Mouse (Mus musculus) adrenal gland, adult (tissue): ENCODE results near the gene Bhmt2.

Experiments used
- DNase-seq, 2 experiments: peaks; one replicate each; pipeline ENCODE4 v3.0.0; 2022 to 2023; ENCODE audit warnings: low spot score in 1 of 2; ENCODE audit not compliant: inconsistent age in 2 of 2

The Bhmt2 gene

DNA sequence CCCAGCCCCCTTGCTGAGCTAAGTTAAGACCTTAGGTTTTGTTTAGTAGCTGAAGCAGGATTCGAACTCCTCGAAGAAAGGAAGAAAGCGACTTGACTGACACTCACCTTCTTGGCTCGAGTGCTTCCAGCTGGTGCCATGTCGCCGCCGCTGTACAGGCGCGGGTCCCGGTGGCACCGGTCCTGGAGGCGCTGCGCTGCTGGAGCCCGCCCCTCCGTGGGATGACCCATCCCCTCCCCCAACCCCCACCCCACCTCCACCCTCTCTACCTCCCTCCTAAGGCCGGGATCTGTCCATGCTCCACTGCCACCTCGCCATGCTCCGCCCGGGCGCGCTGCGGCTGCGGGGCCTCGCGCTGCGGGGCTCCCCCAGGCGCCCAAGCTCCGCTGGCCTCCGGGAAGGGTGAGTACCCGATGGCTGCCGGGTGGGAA, at the start of gene Bhmt2, which contains the start of gene Dmgdh:
TSS of gene Bhmt2 (minus strand) at position 172 of the 431 bp plus-strand sequence.
TSS of gene Dmgdh (plus strand) at position 303 of the 431 bp plus-strand sequence.
- no peak for DNase-seq

DNA sequence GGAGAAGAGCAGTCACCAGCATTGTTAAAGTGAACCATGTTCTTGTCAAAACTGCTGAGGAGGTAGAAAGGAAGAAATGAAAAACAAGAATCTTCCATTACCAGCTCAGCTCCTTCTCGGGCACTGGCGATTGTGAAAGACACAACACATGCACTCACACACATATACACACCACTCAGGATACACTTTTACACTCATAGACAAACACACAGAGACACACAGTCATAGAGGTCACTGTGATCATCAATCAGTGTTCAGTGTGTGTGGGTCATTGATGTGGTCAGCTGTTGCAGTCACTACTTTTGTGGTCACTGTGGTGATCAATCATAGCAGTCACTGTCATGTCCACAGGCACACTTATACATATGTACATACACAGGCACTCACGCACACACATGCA, 49.4 kb upstream of the Bhmt2 start:
- no peak for DNase-seq

DNA sequence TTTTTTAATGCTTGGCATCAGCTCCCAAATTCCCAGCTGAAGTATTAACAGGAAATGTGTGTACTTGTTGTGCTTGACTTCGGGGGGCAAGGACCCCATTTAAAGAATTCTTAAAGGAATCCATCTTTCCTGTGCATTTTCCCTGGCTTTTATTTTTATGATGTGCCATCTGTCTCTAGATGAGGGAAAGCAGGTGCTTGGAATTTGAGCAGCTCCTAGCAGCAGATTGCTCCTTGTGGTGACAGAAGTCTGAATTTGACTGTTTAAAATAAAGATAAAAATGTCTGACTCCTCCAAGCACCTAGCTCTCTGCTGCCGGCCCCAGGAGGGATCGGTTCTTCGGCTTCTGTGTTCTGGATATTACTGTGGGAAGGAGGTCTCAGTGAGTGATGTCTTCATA, 47.8 kb upstream of the Bhmt2 start:
- no peak for DNase-seq

DNA sequence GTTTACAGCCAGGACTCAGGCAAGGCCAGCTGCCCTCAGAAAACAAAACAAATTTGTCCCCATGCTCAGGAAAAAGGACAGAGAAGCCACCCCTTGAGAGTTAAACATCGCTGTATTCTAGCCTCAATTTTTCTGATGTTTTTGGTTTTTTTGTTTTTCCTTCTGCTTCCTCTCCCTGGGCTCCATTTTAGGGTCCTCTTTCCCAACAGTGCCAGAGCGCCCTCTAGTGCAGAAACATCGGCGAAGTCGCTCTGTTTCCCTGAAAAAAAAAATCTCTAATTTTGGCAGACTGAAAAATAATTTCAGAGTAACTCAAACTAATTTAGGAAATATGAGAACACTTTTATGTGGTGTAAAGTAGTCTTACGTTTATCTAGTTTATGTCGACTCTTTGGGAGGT, 44.8 kb upstream of the Bhmt2 start:
- DNase-seq: peak; percentile 41 to 84

DNA sequence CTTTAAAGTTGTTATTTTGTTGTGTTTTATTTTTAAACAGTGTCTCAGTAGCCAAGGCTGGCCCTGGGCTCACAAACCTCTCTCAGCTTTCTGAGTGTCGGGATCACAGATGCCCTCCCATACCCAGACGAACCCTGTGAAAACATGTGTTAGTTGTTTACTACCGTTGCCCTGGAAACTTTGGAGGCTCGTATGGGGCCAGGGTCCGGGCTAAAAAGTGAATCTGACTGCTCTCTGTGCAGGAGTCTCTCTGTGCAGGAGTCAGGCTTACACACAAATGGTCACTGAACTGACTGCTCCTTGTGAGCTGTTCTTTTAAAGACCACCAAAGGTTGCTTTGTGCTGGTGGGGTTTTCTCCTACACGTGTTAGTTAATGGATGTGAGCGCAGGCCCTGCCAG, 43.0 kb upstream of the Bhmt2 start:
- DNase-seq: no peak

DNA sequence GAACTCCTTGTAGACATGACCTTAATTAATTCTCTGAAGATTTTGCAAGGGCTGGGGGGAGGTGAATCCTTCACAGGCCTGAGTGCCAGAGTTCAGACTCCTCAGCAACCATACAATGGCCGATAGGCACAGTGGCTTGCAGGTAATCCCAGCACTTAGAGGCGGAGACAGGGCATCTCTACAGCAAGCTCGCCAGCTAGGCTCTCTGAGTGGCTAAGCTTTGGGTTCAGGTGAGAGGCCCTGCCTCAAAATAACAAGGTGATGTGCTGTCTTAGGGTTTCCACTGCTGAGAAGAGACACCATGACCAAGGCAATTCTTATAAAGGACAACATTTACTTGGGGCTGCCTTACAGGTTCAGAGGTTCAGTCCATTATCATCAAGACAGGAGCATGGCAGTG, 39.7 kb upstream of the Bhmt2 start:
- no peak for DNase-seq

DNA sequence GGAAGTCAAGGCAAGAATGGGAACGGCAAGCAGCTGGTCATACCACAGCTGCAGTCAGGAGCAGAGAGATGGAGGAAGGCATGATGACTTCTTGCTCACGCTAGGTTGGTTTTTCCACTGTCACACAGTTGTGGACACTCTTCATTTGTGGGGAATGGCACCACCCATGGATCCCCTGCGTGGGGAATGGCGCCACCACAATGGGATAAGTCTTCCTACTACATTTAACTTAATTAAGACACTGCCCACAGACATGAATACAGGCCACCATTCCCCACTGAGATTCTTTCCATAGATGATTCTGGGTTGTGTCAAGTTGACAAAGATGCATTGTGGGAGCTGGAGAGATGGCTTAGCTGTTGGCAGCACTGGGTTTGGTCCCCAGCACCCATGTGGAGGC, 38.3 kb upstream of the Bhmt2 start:
- no peak for DNase-seq

DNA sequence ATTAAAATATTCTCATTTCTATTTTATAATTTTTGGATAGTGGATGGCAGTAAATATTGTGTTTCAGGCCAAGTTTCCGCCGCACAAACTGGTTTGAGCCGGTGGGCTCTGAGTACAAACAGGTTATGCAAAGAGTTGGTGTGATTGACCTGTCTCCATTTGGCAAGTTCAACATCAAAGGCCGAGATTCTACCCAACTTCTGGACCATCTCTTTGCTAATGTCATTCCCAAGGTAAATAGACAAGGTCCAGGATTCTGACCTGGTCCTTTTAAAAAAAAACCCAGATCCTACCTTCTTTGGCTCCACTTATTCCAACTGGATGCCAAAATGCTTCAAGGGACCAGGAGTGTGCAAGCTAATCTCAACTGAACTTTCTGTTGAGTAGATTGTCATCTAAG, 37.1 kb upstream of the Bhmt2 start:
- DNase-seq: no peak

DNA sequence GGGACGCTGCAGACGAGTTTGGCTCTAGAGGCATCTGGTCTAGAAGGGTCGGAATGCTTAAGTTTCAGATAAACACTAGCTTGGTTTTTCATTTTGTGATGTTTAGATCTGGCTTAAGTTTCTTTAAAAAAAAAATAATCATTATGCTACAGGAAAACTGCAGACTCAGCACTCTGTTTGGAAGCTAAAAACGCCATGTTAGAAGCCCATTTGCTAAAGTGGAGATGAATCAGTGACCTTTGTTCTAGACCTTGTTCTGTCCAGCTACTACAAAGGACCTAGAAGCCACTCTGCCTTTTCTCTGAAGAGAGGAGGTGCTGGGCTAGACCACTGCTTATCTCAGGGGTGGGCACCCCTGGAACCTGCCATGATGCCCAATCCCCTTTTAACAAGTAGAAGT, 36.2 kb upstream of the Bhmt2 start:
- DNase-seq: no peak

DNA sequence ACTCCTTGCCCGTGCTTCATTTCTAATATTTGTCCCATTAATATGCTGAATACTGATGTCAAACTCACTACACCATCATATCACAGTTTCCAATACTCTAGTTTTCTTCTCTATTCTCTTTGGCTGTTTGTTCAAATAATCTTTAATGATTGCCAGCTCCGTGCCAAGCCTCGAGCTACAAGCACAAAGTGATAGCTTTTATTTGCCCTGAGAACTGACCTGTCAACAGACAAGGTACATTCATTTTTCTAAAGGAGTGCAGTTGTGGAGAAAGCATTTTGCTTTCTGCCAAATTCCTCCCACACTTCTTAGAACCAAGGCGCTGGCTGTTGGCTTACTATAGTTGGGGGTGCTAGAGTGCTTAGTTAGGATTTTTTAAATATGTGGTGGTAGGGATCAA, 33.2 kb upstream of the Bhmt2 start:
- no peak for DNase-seq

DNA sequence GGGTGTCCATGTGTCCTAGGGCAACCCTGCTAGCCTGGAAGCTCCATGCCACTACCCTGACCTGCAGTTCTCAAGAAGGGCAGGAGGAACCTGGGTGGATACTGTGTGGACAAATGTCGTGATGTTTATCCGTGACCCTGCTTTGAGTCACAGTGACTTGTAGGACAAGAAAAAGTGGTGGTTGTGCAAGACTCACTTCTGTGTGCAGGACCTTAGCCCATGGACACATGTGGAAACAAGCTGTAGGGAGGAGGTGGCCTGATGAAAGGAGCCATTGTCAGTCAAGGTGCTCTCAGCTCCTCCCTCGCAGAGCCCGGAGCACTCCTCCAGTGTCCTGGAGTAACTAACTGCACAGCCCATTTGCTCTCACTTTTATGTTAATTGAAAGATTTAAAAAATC, 31.6 kb upstream of the Bhmt2 start:
- peak in 1 of 2 experiments; percentile 24 for DNase-seq

DNA sequence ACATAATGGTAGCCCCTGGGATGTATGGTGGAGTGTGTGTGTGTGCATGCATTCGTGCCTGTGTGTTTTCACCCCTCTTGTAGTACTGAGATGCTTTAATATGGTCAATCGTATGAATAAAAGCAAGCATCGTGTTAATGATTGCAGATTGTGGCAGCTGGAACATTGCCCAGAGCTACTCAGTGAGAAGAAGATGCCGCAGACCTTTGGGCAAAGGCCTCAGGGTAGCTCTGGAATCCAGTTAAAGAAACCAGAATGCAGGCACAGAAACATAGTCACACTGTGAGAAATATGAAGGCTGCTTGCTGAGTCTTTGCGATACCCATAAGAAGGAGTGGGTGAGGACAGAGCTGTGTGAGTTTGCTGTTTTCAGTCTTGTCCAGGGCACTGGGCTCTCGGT, 24.8 kb upstream of the Bhmt2 start:
- no peak for DNase-seq

DNA sequence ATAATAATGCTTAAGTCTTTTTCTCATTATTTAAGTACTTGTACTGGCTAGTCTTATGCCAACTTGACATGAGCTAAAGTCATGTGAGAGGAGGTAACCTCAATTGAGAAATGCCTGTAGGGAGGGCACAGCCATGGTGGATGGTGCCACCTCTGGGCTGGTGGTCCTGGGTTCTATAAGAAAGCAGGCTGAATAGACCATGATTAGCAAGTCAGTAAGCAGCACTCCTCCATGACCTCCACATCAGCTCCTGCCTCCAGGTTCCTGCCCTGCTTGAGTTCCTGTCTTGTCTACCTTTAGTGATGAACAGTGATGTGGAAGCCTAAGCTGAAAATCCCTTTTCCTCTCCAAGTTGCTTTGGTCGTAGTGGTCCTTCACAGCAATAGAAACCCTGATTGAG, 16.7 kb upstream of the Bhmt2 start:
- no peak for DNase-seq

DNA sequence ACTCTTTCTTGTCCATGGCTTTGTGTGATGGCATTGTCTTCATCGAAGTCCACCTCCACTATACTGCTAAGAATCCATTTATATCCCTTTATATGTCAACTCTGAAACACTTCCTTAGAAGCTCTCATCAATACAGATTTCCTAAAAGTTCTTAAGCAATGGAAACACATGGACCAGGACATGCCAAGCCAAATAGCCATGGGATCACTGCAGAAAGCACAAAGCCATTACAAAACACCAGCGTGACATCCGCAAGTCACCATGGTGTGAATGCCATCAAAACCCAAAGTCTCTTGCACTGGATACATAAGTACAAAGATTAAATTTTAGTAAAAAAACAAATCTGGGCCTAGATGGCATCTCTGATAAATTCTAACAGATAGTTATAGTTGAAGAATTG, 15.5 kb upstream of the Bhmt2 start:
- DNase-seq: no peak

DNA sequence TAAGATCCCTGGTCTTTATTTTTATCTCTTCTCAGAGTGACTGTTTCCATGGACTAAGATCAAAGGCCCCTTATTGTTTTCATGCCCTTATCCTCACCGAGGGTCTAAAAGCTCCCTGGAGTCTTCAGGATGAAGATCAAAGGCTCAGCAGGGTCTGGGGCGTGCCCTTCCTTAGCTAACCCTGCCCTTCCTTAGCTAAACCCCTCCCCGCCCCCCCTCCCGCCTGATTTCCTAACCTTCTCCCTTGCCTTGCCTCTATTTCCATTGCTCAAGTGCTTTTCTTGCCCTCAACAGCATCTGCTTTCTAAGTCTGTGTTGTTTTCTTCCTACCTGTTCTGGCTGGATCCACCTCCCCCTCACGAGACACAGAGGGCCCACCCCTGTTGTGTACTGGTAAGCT, 13.2 kb upstream of the Bhmt2 start:
- DNase-seq: no peak

DNA sequence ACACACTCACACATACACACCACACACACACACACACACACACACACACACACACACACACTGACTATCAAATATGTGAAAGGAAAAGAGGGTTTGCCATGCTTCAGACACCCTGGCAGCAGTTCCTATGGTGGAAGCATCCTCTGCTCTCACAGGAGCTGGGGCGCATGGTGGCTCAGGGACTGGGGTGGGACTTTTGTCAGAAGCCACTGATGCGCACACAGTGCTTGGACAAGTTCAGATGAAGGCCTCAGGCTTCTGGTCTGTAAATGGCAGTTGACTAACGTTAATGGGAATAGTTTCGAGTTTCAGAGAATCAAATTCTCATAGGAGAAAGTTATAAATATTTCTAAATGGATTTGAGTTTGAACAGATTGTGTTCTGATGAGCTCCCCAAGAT, 11.1 kb upstream of the Bhmt2 start:
- no peak for DNase-seq

DNA sequence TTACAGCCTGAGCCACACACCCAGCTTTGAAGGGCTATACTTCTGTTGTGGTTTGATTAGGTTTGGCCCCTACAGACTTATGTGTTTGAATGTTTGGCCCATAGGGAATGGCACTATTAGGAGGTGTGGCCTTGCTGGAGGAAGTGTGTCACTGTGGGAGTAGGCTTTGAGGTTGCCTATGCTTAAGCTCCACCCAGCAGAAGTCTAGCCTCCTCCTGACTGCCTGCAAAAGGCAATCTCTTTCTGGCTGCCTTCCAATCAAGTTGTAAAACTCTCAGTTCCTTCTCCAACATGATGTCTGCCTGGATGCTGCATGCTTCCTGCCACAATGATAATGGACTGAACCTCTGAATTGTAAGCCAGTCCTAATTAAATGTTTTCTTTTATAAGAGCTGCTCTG, 9.2 kb upstream of the Bhmt2 start:
- no peak for DNase-seq

DNA sequence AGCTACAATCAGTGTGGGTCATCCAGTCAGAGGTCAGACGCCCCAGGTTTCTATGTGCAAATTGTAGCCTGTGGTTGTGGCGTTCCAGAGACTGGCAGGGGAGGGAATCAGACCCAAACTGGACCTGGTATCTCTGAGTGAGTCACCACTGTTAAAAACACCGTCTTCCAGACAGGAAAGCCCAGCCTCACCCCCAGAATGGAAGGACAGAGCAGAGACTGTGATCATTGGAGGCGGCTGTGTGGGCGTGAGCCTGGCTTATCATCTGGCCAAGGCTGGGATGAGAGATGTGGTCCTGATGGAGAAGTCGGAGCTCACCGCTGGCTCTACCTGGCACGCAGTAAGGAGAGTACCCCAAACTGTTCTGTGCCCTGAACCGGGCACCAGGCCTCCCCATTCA, 2.8 kb upstream of the Bhmt2 start:
- DNase-seq: peak in 1 of 2 experiments; percentile 20

DNA sequence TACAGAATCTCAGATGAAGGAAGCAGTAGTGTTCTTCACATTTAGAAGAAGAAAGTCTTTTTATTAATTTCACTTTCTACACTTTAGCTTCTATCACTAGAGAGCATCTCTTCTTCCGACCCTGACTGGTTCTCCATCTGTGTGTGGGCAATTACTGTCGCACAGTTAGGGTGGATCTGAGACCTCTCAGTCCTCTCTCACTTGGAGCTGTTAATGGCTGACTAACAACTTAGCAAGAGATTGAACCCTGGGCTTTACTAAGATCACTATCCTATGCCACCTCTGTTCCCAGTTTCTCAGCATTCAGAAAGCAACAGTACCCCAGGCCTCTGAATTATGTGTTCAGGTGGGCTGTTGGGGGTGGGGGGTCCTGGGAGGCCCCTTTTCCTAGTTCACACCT, 806 bp downstream of the Bhmt2 start:
- DNase-seq: no peak

DNA sequence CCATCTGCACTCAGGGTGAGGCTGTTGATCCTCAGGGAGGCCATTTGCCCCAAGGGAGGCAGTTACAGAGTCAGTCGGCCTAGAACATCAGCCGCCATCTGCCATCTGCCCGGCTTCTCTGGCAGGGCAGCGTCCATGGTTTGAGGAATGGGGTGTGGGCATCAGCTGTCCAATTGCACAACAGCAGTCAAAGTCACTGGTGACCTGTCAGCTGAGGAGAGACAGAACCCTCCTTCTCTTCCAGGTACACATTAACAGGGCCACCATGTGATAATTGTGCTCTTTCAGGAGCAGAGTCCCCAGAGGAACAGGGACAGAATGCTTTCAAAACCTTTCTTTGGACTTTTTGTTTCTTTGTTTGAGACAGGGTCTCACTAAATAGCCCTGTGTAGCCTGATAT, 1.7 kb downstream of the Bhmt2 start:
- no peak for DNase-seq

DNA sequence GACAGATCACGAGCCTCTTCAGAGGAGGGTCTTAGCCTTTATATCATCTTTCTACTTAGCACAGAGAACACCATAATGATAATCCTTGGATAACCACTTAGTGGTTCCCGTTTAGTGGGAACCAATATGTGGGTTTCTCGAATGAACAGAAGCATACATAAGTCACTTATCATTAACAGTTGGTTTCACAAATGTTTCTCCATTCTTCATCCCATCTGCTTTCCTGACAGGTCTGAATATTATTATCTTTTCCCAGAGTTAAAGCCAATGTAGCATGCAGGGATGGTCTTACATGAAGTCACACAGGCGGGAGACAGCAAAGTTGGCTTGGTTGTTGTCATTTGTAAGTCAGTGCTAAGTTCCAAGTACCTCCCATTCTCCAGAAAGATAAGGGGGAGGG, 6.5 kb downstream of the Bhmt2 start:
- no peak for DNase-seq

DNA sequence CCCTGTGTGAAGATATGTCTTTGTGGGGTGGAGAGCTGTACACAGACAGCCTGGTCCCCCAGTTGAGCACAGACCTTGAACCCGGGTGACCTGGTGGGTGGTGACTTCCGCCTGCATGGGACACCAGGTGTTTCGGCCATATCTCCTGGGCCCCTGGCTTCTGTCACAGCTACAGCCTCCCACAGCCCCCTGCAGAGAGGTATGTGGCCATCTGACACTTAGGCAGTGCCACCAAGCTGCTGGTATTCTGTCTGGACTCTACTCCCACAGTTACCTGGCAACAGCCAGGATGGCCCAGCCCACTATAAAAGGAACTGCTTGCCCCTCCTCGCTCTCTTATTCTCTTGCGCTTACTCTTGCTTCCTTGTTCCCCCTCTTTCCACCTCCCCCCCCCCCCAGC, 16.2 kb downstream of the Bhmt2 start:
- no peak for DNase-seq

DNA sequence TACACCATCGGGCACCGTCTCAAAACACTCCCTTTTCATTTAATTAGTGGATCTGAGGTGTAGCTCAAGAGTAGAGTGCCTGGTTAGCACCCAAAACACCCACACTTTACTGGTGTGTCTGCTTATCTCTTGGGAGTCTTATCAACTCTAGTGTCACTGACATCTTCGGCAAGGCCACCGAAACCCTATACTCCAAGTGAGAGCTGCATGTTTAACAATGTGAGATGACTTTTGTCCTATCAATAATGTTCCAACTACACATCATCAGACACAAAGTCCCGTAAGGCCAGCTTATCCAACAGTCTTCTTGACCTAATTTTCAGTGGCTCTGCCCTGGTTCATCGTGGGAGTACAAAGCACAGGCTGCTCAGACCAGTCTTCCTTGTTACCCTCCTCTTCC, 20.7 kb downstream of the Bhmt2 start:
- no peak for DNase-seq
